Mouse (Mus musculus): ENCODE measurements at regions not wholly inside any gene's neighbourhood (a gene's known extent, or its start where the extent isn't known, plus 50 kb on each side); places are given as distances from the start of the nearest gene placed in this dataset.
"Not testable (repeated sequence)": the region's sequence is repeated elsewhere in the genome, so short reads cannot be mapped to it uniquely, and the experiment has no call there.

DNA sequence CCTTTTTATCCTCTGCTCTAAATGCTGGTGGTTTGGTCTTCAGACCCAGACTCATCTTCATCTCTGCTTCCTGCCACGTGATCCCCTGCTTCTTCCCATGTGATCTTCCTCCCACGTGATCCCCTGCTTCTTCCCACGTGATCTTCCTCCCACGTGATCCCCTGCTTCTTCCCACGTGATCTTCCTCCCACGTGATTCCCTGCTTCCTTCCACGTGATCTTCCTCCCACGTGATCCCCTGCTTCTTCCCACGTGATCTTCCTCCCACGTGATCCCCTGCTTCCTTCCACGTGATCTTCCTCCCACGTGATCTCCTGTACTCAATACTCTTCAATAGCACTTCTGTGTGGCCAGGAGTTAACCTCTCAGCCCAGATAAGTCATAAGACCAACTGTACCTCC, 147.1 kb upstream of the Map1b start:
- 86% methylated on average over 12 of the region's 12 CpGs for WGBS
- DNase-seq (ENCODE audit: low read depth, low spot score) = not testable (repeated sequence)

DNA sequence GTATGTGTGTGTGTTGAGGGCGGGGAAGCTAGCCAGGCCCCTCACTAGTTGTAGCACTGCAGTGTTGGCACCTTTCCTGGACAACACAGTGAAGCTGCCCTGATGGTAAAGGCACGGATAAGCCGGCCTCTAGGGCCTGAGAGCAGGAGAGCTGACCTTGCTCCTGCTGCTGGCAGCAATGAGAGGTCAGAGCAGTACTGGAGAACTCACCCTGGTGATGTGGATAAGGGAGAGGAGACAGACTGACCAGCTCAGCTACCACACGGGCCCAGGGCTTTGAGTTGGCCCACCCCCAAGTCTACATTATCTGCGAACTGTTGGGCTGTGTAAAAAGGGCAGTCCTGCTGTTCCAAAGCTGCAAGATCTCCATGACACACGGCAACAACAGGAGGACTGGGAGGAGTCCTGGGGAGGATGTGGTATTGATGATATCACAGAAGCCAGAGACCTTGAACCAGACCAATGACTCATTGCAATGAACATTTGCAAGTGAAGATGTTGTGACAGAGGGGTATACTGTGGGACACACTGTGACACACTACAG, 131.4 kb upstream of the Map1b start:
- WGBS = 57% methylated on average over 6 of the region's 6 CpGs
- no peak for DNase-seq (ENCODE audit: low read depth, low spot score)

DNA sequence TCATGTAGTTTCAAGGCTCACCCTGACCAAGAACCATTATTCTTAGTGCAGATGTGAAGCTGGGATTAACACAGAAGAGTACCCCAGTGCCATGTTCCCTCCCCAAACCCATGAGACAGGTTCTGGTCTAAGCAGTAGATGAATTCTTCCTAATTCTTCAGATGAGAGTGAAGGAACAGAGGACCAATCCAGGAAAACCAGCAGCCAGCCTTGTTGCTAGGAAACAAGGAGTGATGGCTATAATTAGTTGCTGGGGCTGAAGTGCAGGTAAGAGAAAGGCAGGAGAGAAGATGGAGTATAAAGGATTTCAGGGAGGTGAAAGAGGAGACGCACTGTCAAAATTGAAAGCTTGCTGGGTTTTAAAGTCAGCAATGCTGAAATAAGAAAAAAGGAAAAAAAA, 128.4 kb upstream of the Map1b start:
- no peak for DNase-seq (ENCODE audit: low read depth, low spot score)
- WGBS = 90% methylated on average over 1 of the region's 1 CpGs

DNA sequence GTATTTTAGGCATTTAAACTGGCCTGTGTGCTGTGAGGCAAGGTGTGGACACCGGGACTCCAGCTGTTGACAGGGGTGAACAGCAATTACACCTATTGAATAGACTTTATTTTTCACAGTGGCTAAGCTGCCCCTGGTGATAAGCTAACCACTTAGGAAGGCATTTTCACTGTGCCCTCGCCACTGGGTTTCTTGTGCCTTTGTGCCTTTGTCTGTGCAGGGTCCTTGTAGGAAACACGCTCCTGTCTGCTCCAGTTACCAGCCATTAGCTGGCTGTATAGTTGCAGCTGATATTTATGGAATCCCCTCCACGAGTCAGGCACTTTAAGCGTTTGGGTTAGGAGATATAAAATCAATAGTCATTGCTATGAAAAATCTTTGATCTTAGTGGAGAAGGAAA, 126.5 kb upstream of the Map1b start:
- 56% methylated on average over 5 of the region's 5 CpGs for WGBS
- DNase-seq (ENCODE audit: low read depth, low spot score) = no peak

DNA sequence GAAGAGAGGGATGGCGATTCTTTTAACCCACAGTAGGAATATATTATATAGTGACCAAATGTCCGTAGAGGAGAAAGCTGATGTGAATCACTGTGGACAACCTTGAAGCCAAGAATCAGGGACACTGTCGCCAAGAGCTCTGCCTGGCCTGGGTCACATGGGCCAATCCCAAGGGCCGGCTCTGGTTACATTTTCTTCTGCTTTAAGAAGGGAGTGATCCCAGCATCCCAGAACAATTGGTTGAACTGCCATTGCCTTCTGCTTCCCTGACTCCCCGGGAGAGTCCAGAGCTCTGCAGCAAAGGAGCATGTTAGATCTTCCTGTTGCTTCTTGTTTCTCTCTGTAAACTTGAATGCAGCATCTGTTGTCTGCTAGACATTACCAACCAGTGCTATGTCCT, 126.0 kb upstream of the Map1b start:
- DNase-seq (ENCODE audit: low read depth, low spot score) = no peak
- WGBS = 62% methylated on average over 5 of the region's 5 CpGs

DNA sequence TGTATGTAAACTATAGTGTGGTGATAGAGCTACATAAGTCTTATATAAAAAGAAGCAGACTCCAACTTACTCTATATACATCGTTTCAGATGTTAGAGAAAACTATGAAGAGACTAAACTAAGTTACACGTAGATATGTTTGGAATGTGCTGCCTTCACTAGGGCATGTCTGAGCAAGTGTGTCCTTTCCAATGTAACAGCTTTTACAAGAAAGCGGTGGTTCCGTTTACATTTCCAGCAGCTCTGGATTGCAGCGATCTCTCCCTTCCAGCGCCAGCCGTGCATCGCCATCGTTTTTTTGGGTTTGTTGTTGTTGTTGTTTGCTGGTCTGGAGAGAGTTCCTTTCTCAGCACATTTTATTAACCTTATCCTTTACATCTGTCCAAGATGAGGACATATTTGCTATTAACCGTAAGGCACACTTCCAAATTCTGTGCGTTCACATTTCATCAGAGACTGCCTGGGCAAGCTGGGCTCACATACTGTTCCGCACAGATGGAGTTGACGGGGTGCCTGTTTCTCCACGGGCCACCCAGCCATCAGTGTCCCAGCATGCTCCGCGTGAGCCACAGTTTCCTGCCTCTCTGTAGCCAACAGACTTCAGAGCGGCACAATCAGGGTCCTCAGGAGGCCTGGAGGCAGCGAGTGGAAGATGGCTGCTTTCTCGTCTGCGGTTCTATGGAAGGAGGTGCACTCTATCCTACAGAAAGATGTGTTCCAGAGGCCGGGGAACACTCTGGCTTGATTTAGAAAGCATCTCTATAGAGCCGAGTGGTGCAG, 125.2 kb upstream of the Map1b start:
- 57% methylated on average over 22 of the region's 22 CpGs for WGBS
- no peak for DNase-seq (ENCODE audit: low read depth, low spot score)

DNA sequence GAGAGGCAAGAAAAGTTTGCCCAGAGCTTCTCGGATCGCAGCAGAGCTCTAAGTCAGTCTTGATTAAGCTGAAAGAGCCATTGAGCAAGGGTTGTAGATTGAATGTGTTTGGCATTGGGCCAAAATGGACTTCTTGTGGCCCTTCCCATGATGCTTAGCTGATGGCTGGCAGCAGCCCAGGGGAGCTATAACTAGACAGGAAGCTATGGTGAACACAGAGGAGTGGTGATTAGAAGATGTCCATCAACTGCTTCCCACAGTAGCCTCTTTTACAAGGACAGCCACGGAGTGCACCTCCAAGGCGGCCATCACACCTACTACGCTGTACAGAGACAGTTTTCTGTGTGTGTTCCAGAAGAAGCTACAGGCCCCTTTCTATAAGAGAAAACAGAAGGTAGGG, 116.4 kb upstream of the Map1b start:
- no peak for DNase-seq (ENCODE audit: low read depth, low spot score)
- WGBS = 77% methylated on average over 5 of the region's 5 CpGs

DNA sequence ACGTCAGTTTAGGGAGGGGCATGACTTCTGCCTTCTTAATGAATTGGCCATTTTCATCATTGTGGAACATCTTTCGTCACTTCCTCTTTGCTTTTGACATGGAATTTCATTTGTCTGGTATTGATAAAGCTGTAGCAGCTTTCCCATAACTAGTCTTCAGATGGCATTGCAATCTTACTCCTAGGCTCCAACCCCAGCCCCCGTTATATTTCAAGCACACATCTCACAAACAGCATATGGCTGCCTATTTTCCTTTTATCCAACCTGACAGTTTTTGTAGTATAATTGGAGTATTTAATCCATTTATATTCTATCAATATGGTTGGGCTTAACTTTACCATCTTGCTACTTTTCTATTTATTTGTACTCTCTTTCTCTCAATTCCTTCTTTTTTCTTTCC, 114.5 kb upstream of the Map1b start:
- no peak for DNase-seq (ENCODE audit: low read depth, low spot score)
- WGBS = 81% methylated on average over 3 of the region's 3 CpGs

DNA sequence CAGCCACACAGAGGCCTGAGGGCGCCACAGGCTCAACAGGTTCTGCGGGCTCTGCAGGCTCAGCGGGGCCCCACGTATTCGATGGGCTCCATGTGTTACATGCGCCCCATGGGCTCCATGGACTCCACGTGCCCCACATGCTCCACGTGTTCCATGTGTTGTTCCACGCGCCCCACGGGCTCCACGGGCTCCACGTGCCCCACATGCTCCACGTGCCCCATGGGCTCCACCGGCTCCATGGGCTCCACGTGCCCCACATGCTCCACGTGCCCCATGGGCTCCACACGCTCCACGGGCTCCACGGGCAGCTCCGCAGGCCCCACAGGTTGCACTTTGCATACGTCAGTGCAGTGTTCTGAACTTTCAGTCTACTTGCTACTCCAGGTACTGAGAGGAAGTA, 114.0 kb upstream of the Map1b start:
- 92% methylated on average over 22 of the region's 22 CpGs for WGBS
- no peak for DNase-seq (ENCODE audit: low read depth, low spot score)

DNA sequence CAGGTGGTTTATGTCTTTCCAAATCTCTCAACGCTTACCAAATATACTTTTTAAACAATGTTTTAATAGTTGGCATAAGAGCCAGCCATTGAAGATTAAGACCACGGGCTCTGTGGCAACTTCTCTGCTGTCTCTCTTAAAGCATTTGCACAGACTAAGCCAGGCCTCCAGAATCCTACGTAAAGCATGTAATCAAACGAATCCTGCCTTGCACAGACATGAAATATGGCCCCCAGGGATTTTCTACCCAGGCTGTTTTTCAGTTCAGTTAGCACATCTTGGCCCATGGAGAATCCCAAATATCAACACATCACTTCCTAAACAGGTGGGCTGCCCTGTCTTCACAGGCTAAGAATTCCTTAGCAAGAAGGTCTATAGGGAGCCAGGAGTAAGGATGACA, 108.9 kb upstream of the Map1b start:
- DNase-seq (ENCODE audit: low read depth, low spot score) = no peak

DNA sequence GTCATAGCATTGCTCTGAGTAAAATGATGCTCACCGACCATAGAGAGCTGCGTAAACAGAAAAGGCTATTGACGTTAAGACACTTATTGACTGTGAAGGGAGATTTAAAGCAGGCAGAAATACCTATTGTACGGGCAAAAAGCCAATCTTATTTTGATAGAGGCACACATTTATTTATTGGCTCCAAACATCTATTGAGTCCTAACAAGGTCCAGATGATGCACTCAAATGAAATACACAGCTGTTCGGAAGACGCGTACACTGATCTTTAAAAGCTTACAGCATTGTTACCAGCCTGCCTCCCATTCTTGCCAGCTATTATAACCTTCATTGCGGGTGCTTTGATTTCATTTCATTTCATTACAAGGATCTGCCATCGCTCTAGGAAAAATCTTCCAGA, 102.0 kb upstream of the Map1b start:
- 70% methylated on average over 9 of the region's 9 CpGs for WGBS
- no peak for DNase-seq (ENCODE audit: low read depth, low spot score)

More for the DNA sequence above, 108.9 kb upstream of the Map1b start:
- WGBS = 50% methylated on average over 4 of the region's 4 CpGs

DNA sequence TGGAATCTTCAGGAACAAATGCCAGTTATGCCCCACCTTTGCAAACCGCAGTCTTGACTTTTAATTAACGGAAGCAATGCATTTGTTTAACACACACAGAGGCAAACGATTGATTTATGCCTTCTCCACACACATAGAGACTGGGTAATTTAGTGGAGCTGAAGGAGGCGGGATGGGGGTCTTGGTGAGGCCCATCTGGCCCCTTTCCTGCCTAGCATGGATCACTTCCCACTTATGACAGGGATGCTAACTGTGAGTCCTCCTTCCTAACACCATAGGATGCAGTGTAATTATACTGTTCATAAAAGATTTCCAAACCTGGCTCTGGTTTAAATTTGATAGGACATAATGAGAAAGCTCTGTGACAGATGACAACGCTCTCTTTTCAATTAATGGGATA, 101.1 kb upstream of the Map1b start:
- DNase-seq (ENCODE audit: low read depth, low spot score) = no peak
- WGBS = 34% methylated on average over 5 of the region's 5 CpGs

DNA sequence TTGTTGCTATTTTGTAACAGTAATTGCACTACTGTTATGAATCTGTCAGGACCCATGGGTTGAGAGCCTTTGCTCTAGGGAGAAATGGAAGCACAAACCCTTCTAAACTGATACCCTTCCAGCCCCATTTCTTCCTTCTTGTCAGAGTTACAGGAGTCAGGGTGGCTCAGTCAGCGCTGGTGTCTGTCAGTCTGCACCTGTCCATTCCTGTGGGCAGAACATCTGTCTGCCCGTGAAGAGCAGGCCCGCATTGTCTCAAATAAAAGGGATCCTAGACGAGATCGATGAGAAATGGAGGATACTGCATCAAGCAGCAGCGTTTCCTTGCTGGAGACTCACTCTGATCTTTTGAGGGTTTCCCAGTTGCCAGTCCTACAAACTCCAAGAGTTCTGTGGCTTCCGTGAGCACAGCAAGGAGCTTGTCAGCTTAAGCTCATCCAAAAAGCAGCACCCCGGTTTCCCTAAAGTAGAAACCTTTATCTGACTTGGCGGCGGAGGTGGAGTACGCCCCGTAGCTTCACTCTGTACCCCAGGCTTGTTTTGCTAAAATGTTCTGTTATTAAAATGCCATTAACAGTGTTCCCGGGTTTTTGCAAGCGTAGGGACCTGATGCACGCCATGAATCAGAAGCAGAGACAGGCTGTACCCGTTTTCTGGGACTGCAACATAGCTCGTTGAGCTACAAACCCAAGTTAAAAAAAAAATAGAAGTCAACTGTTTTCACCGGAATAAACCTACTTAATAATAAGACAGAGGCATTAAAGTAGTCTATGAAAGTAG, 95.6 kb upstream of the Map1b start:
- WGBS = 82% methylated on average over 18 of the region's 18 CpGs
- DNase-seq (ENCODE audit: low read depth, low spot score) = no peak

DNA sequence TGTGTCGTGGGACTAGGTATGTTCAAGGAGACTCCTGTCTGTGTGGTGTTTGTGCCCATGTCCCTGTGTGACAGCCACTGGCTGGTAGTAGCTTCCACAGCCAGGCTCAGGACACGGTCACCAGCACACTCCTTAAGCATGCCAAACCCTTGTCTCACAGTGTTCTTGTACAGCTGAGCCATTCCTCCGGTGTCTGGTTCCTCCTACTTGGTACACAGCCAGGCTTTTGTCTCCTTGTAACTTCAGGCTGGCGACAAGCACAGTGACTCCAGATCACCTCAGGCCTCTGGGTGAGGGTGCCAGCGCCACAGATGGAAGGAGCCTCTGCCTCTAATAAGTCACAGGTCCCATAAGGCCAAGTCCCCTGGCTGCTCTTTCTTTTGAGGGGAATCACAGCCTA, 94.2 kb upstream of the Map1b start:
- WGBS = 55% methylated on average over 5 of the region's 5 CpGs
- DNase-seq (ENCODE audit: low read depth, low spot score) = no peak

DNA sequence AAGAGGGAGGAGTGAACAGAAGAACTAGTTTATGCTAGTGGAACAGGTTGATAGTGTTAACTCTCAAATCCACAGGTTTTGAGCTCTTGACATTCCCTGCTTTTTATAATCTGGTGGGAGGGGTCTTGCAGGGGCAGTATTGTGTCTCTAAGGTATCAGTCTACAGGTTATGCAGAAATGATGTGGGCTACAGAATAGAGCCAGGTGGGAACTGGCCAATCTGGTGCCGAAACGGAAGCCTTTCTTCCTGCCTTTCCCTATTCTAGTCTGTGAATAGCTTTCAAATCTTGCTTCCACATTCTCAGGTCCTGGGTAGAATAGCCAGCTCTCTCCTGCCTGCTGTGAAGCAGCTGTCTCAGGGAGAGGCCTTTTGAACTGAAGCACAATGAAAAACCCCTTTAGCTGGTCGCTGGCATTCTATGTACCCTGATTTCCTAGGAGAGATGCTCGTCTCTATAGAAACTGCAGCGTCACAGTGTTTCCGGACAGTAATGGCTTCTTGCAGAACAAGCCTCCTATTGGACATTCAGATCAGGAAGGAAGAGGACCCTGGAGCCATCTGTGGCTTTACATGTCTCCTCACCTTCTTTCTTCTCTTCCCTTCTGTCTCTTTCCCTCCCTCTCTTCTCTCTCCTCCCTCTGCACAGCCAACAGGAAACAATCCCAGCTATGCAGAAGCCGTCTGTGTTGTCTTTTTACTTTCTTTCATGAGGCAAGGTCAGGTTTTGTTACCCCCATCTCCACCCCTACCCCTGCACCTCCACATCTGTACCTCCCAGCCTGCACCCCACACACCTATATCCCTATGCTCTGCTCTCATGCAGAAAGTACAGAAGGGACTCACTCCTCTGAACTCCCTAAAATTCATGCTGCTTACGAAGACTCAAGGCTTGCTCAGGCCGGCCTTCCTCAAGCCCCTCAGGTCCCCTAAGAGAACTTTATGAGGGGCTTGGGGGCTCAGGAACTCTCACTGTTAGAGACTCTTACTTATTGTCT, 93.1 kb upstream of the Map1b start:
- DNase-seq (ENCODE audit: low read depth, low spot score) = no peak
- WGBS = 66% methylated on average over 9 of the region's 9 CpGs

DNA sequence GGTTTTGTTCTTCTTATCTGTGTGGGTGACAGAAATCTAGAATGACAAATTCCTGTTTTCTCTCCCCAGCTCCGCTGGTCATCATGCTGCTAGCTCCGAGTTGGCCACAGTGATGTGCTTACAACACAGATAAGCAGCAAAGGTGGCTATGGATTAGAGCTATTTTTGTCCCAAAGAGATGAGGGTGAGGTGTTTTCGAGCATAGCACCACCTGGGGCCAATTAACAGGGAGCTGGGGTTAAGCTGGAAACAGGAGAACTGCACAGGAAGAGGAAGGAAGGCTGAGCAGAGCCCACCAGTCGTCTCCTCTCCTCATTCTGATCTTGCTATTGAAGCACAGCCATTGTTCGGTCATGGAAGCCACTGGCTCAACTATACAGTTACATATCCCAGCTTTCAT, 92.3 kb upstream of the Map1b start:
- no peak for DNase-seq (ENCODE audit: low read depth, low spot score)

DNA sequence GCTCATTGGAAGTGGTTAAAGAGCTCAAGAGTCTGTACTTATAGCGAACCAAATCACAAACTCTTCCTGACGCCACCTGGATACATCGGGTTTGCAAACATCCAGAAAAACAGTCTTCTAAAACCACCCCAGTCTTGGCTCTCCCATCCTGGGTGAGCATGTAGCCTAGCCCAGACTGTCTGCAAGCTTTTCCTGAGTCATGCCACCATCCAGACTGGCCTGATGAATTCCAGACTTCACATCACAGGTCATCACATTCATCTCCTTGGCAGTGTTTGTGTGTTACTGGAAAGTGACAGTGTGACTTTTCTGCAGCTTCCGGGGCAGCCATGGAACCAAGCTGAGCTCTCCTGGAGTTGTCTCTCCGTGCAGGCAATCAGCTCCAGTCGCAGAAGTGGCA, 90.9 kb upstream of the Map1b start:
- 86% methylated on average over 6 of the region's 6 CpGs for WGBS
- no peak for DNase-seq (ENCODE audit: low read depth, low spot score)

More for the DNA sequence above, 92.3 kb upstream of the Map1b start:
- 47% methylated on average over 5 of the region's 5 CpGs for WGBS

DNA sequence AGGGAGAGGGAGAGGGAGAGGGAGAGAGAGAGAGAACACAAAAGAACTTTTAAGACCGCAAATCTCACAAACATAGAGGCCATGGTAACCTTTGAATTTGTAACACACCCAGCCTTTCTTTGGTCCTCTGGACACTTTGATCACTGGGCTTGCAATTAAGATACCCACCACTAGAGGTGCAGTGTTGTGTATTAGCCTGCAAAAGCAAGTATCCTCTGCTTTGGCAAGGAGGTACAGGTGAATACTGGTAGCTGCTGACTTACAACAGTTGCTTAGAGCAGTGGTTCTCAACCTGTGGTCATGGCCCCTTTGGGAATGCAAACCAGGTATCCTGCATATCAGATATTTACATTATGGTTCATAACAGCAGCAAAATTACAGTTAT, 90.3 kb upstream of the Map1b start:
- DNase-seq (ENCODE audit: low read depth, low spot score) = no peak
- 55% methylated on average over 1 of the region's 1 CpGs for WGBS

DNA sequence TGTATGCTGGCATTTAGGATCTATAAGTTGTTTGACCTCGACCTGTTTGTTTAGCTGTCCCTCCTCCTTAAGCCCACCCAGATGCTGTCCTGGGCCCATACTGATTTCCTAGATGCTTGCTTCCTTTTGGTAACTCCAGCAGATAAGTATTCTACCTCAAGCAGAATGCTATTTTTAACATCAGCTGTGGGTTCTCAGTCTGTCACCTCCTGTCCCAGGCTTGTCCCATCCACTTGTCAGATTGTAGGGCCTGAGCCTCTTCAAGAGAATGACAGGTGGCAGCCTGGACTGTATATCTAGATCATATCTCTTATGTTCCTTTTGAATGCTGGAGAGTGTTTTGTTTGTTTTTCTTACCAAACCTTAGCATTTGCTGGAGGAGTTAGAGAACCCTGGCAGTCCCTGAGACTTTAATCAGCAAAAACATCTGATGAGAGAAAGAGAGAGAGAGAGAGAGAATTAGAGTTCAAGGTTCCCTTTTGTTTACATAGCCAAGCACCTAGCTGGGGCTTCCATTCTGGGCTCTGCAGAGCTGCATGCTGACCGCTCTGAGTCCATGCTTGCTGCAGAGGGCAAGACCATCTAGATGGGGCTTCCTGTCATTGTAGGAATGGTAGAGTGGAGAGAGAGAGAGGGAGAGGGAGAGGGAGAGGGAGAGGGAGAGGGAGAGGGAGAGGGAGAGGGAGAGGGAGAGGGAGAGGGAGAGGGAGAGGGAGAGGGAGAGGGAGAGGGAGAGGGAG, 89.7 kb upstream of the Map1b start:
- 40% methylated on average over 2 of the region's 2 CpGs for WGBS
- no peak for DNase-seq (ENCODE audit: low read depth, low spot score)
